Mouse (Mus musculus) lung, embryonic 15.5 days (tissue): ENCODE data around the gene Phip. TPM values are rescaled to one million over a fixed set of nuclear protein-coding genes. Genes with fewer than 3 reads are reported as not detected.

Experiments
- ATAC-seq: fragments of 200-750 bp; cut with Nextera tagmentation; 2 replicates; pipeline ENCODE4 v1.8.0; 2017; ENCODE audit warnings: moderate number of reproducible peaks, borderline replicate concordance; ENCODE audit not compliant: low FRiP score, low TSS enrichment; ENCODE audit errors: extremely low read depth
- H3K27ac ChIP-seq: fragments of 300-500 bp; sonication (generic); 2 replicates; pipeline ENCODE4 v1.5.1; 2015; ENCODE audit warnings: moderate library complexity, mild to moderate bottlenecking, inconsistent platforms
- H3K27me3 ChIP-seq: fragments of 300-500 bp; sonication (generic); 2 replicates; pipeline ENCODE4 v1.6.1; 2015; ENCODE audit warnings: inconsistent platforms
- H3K36me3 ChIP-seq: fragments of 300-500 bp; sonication (generic); 2 replicates; pipeline ENCODE4 v1.6.1; 2015; ENCODE audit warnings: inconsistent platforms
- H3K4me1 ChIP-seq: fragments of 300-500 bp; sonication (generic); 2 replicates; pipeline ENCODE4 v1.6.1; 2015; ENCODE audit warnings: inconsistent platforms
- H3K4me2 ChIP-seq: fragments of 300-500 bp; sonication (generic); 2 replicates; pipeline ENCODE4 v1.6.1; 2015; ENCODE audit warnings: inconsistent platforms, mild to moderate bottlenecking, moderate library complexity
- H3K4me3 ChIP-seq: fragments of 300-500 bp; sonication (generic); 2 replicates; pipeline ENCODE4 v1.5.1; 2015; ENCODE audit warnings: mild to moderate bottlenecking, inconsistent platforms
- H3K9ac ChIP-seq: fragments of 300-500 bp; sonication (generic); 2 replicates; pipeline ENCODE4 v1.6.1; 2015; ENCODE audit warnings: inconsistent platforms
- H3K9me3 ChIP-seq: fragments of 300-500 bp; sonication (generic); 2 replicates; pipeline ENCODE4 v1.6.1; 2016; ENCODE audit warnings: inconsistent platforms
- WGBS: fragments of 180-500 bp; shearing (Covaris S2); methylation state at CpG from one replicate; pipeline ENCODE4 v1.1.7; 2015; 5-methylcytosine and 5-hydroxymethylcytosine counted together
- polyA plus RNA-seq: library from polyadenylated mRNA; unstranded; fragments of >200 nt; fragmentation: Nextera tagmentation; extraction: Ambion mirVana; gene quantifications from 2 replicates; pipeline ENCODE4 v1.2.1, GENCODE M21; 2015

The Phip gene
- polyA plus RNA-seq, 1 experiment from 2014 or later = 84.3 TPM

GRCm38 (mm10) chr9:82826426-82826825 lies 148.9 kb downstream of the Phip start:
- 93% methylated on average over 6 of the region's 6 CpGs for WGBS
- no peak for ATAC-seq
- no peaks in the 10 kb centered on the region for H3K36me3 ChIP-seq
- H3K27ac ChIP-seq = no peak overlapping the region
- no peak overlapping the region for H3K4me2 ChIP-seq
- H3K4me3 ChIP-seq = no peak overlapping the region
- H3K9me3 ChIP-seq = no peaks in the 10 kb centered on the region
- no peaks in the 10 kb centered on the region for H3K27me3 ChIP-seq
- no peak overlapping the region for H3K9ac ChIP-seq
- H3K4me1 ChIP-seq = peaks cover 8% of the 10 kb centered on the region

Other genes with a start within 250 kb of the Phip start
- gene Irak1bp1, start 146.0 kb downstream of the Phip start, polyA plus RNA-seq = 18.9 TPM in 2 replicates
- 87.0 and 89.6 TPM in 2 replicates for gene Hmgn3, start 171.2 kb upstream of the Phip start, polyA plus RNA-seq